Mouse (Mus musculus) cerebellum, adult 11-12 months (tissue): ENCODE results near the gene Tmem106c.

Source experiments
- DNase-seq: peaks from one replicate; pipeline ENCODE4 v3.0.0; 2022

Gene Tmem106c

GRCm38 (mm10) chr15:97954671-97955070, 9.3 kb upstream of the Tmem106c start:
- no peak for DNase-seq

DNA sequence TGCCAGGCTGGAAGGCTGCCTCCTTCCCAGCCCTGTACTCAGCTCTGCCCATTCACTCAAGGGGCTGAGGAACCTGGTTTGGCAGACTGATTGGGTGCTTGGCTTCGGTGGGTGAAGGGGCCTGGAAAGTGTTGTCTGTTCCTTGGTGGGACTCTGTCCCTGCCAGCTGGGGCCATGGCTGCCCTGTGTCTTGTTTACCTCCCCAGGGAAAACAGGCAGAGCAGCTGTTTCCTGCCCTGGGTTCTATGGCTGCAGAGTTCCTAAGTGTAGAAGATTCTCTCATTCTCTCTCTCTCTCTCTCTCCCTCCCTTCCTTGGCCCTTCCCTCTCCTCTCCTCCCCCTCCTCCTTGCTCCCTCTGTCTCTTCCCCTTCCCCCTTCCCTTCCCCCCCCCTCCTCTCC, 8.7 kb upstream of the Tmem106c start:
- DNase-seq = no peak

- no peak for DNase-seq
These were observed 8.3 kb upstream of the Tmem106c start for GRCm38 (mm10) chr15:97955742-97956141.

- DNase-seq = no peak
These were observed 7.6 kb upstream of the Tmem106c start for GRCm38 (mm10) chr15:97956416-97956815.

DNA sequence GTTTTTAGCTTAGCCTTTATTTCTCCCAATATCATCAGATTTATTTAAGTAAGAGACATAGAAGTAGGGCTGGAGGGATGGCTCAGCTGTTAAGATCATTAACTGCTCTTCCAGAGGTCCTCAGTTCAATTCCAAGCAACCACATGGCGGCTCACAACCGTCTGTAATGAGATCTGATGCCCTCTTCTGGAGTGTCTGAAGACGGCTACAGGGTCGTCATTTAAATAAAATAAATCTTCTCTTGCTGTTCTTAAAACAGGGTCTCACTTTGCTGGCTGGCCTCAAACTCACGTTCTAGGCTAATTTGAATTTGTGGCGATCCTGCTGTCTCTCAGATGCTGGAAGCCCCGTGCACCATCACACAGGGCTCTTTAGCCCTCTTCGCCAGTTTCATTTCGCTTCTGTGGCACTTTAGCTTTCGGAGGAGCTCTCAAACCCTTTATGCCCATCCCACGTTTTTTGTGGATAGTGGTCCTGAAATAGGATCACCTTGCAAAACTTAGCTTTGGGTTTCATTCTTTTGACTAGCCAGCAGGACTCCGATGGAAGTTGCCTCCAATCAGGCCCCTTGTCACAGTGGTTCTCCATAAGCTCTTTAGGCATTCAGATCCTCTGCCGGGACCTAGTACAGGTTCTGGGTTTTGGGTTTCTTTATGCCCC, 541 bp upstream of the Tmem106c start:
- DNase-seq = no peak

DNA sequence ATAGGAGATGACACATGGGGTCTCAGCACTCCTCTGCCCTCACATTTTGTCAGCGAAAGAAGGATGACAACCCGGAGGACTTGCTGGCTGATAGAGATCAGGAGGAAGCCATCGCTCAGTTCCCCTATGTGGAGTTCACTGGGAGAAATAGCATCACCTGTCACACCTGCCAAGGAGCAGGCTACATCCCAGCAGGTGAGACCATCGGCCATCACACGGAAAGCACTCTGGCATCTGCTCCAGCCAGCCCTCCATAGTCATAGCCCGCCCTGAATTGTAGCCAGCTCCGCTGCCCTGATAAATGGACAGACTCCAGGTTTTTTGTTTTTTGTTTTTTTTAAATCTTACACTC, 812 bp downstream of the Tmem106c start:
- DNase-seq = peak; percentile 61

DNA sequence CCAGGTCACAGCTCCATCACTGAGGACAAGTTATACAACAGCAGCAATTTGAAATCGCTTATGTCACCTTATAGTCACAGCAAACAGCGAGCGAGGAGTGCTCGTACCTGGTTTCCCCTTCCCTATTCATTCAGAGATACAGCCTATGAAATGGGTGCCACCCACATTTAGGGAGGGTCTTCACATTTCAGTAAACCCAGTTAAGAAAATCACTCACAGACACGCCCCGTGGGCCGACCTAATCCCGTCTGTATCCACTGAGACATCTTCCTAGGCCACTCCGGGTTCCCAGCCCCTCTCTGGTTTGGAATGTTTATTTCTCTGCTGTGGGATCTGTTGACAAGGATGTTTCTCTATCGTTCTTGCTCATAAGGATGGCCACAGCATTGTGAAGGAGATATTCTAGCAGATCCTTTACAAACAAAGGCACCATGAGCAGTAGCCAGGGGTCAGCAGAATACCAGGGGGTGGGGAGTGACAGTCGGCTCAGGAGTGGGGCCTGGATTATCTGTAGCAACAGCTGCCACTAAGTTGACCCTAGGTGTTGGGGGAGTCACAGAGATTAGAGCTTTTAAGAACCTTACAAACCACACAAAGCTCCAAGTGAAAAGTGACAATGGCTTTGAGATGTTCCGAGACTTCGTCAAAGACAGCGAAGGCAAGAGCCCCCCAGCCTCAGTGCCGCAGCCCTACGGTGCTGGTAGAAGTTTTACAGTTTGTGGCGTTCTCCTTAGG, 1.5 kb downstream of the Tmem106c start:
- peak; percentile 29 for DNase-seq

GRCm38 (mm10) chr15:97970299-97970698, 6.3 kb downstream of the Tmem106c start:
- no peak for DNase-seq

- DNase-seq = no peak
These were observed 8.6 kb downstream of the Tmem106c start for GRCm38 (mm10) chr15:97972580-97972979.

GRCm38 (mm10) chr15:97973248-97974005, 9.4 kb downstream of the Tmem106c start:
- no peak for DNase-seq

DNA sequence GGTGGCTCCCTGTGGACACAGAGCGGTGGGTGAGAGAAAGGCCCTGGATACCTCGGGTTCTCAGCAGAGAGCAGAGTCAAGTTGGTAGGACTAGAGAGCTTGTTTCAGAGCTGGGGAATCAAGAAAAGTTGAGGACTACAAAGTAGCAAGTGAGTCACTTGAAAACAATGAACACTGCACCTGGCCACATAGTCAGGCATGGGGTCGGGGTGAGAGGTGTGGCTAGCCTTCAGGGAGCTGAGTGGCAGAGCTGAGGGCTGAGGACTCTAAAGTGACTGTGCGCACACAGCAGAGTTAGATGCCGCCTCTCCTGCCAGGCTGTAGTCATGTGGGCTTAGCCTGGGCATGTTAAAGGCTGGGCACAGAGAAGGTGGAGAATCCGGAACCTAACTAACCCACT, 17.6 kb downstream of the Tmem106c start:
- no peak for DNase-seq

DNA sequence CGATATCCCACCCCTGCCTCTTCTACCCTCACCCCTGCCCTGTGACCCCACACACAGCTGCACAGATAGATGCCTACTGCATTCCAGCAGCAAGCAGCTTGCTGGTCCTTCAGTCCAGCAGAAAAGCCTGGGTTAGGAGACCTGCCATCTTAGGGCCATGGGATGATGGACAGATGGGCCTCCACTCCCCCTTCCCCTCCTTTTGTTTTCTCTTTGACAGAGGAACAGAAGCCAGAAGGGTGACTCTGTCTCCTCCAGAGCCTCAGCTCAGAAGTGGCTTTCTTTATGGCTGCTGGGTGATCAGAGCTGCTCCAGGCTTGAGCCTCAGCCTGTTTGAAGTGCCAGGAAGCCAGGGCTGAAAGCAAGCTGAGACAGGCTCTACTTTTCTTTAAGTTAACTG, 25.5 kb downstream of the Tmem106c start:
- DNase-seq = no peak

GRCm38 (mm10) chr15:97990124-97990523, 26.1 kb downstream of the Tmem106c start:
- DNase-seq = no peak

DNA sequence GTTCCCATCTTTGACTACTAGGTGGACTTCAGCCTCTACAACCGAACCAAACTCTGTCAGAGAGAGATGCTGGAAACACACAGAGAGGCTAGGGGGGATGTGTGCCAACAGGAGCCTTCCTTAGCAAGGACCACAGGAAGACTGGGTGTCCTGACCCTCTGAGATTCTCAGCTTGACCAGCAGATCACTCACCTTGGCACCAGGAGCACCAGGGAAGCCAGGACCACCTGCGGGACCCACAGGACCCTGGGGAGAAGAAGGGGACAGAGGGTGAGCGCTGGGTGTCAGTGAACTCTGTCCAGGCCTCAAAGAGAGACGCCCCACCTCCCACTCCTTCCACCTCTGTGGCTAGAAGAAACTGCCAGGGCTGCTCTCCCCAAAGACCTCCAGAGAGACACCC, 26.7 kb downstream of the Tmem106c start:
- DNase-seq = no peak

DNA sequence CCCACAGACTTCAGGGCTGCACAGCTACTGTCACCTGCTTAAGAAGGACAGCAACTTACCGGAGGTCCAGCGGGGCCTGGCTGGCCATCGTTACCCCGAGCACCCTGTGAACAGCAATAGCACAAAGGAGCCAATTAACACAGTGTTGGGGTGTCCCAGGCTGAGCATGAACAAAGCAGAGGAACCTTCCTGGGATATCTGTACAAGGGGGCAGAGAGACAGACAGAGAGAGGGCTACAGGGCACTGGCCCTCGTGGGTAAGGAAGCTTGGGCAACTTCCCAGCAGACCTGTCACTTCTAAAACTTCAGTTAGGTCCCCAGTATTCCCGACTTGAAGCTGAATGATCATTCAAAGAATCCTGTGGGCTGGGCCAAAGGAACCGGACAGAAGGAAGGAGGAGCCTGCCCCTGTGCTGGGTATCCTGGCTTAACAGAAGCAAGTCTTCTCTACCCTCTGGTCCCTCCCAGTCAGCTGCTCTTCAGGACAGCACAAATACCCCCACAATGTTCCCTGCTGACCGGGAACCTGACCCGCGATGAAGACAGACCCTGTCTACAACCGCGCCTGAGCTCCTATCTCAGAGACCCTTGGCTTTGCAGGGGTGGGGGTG, 27.4 kb downstream of the Tmem106c start:
- no peak for DNase-seq

GRCm38 (mm10) chr15:97992027-97992711, 28.2 kb downstream of the Tmem106c start:
- no peak for DNase-seq

DNA sequence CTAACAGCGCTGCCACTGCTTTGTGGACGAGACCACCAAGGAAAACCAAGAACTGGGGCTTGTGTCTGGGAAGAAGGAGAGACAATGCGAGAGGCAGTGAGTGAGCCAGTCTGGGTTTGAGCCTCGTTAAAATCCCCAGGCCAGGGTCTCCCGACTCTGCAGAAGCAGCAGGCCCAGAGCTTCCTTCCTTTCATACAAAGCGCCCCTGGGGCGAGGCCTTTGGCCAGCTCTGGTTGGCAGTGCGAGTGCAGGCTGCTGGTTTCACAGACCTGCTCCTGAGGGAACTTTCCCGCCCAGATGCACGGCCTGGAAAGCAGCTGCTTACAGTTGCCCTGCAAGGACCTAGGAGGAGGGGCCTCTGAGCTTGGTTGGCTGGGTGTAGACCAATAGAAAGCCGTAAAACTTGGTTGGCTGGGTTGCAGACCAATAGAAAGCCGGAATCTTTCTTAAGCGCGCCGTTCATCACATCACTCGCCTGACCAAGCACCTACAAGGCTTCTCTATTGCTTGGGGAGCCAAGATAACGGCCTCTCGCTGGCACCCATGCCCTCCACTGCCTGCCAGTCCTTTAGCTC, 28.8 kb downstream of the Tmem106c start:
- peak; percentile 63 for DNase-seq

- peak; percentile 20 for DNase-seq
These were observed 32.8 kb downstream of the Tmem106c start for GRCm38 (mm10) chr15:97996716-97997256.

- DNase-seq = no peak
These were observed 35.5 kb downstream of the Tmem106c start for GRCm38 (mm10) chr15:97999546-97999945.

GRCm38 (mm10) chr15:97999991-98000390, 36.0 kb downstream of the Tmem106c start:
- DNase-seq = no peak

GRCm38 (mm10) chr15:98001321-98002112, 37.5 kb downstream of the Tmem106c start:
- no peak for DNase-seq
